Mouse (Mus musculus): Measurements from ENCODE around the gene Crygd.

DNA sequence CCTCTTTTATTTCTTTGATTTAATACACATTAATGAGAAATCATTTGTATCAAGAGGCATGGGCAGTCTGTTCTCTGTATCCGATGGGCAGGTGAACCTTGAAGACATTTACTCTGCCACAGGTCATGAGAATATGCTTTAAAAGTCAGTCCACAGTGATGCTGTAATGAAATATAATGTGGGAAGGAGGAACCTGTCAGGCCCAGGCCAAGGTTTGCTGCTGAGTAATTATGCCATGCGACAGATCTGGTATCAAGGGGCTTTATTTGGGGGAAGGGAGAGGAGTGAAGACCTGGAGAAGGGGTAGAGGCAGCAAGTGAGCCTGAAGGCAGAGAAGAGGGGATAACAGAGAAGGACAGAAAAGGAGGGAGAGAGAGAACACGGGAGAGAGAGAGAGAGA lies 23.6 kb downstream of the Crygd start:
- TF ChIP-seq CTCF (IDR thresholded peaks at IDR 0.05; ENCODE audit: low read depth, low read length): no peak
- TF ChIP-seq POLR2A (IDR thresholded peaks at IDR 0.05; ENCODE audit: borderline replicate concordance, low read depth, low read length): no peak
